Mouse (Mus musculus): ENCODE data around the gene C1qtnf7.

The C1qtnf7 gene

DNA sequence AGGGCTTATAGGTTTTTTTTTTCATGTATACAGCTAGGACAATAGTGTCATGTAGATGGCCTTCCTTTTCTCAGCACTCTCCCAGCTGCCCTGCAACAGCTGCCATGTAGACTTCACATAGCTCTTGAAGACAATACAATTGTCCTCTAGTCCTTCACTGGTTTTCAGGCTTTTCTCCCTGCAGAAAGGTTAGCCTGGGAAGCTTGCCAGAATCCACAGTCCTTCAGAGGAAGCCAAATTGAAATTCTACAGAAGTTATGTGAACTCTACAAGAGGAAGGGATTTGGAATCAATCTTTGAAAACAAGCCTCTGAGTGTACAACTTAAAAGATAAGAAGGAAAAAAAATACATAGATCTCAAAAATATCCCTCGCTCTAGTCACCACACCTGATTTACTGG is 94.4 kb downstream of the C1qtnf7 start:
- no peak for DNase-seq (ENCODE audit: low spot score in 2 of 2)

DNA sequence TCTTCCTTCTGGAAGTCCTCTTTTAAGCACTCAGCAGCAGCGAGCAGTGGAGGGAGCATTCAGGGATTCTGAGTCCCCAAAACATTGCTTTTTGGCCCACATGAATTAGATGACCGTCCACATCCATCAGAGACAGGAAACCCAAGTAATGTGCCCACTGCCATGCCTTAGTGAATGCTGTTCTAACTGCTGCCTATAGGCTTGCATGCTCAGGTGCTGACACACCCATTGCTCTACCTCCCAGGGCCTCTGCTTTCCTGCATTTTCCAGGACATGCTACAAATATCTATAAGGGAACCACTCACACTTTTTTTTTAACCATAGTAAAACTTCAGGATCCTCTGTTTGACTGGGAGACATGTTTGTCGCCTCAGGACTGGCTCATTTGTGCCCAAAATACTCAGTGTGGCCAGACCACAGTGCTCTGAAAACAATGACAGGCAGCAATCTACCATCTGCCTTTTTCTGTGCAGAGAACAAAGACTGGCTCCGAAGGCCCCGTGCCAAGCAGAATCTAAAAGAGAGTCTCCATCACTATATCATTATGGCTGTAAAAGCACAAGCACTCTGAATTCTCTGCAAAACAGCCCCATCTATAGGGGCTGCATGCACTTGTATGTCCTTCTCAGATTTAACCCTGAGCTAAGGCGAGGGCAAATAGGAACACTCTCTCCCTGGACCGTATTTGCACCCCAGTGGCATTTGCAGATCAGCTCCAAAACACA is 106.4 kb downstream of the C1qtnf7 start:
- DNase-seq (ENCODE audit: low spot score in 2 of 2), result no peak

GRCm38 (mm10) chr5:43625407-43625806 is 110.1 kb downstream of the C1qtnf7 start:
- no peak for DNase-seq (ENCODE audit: low spot score in 2 of 2)

DNA sequence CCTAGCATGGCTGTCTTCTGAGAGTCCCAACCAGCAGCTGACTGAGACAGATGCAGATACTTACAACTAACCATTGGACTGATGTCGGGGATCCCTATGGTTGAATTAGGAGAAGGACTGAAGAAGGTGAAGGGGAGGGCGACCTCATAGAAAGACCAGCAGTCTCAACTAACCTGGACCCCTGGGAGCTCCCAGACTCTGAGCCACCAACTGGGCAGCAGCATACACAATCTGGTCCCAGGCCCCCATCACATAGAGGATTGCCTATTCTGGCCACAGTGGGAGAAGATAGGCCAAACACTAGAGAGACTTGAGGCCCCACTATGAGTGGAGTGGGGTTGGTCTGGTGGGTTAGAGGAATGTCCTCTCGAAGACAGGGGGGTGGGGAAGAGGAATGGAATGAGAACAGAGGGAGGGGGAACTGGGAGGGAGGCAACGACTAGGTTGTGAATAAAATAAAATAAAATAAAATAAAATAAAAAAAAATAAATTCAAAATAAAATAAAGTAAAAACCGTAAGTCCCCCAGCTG is 118.8 kb downstream of the C1qtnf7 start:
- DNase-seq (ENCODE audit: low spot score in 2 of 2), result no peak

- DNase-seq (ENCODE audit: low spot score in 2 of 2), result no peak
These were observed 119.3 kb downstream of the C1qtnf7 start for GRCm38 (mm10) chr5:43634602-43635081.

GRCm38 (mm10) chr5:43645020-43645419 is 129.7 kb downstream of the C1qtnf7 start:
- no peak for DNase-seq (ENCODE audit: low spot score in 2 of 2)

GRCm38 (mm10) chr5:43647098-43647774 is 131.9 kb downstream of the C1qtnf7 start:
- DNase-seq (ENCODE audit: low spot score in 2 of 2), result no peak

- no peak for DNase-seq (ENCODE audit: low spot score in 2 of 2)
These were observed 146.2 kb downstream of the C1qtnf7 start for GRCm38 (mm10) chr5:43661498-43661897.

- no peak for DNase-seq (ENCODE audit: low spot score in 2 of 2)
These were observed 146.9 kb downstream of the C1qtnf7 start, which contains the start of gene Cc2d2a for GRCm38 (mm10) chr5:43661997-43662961. Cc2d2a (plus strand) TSS chr5:43662346.

- no peak for DNase-seq (ENCODE audit: low spot score in 2 of 2)
These were observed 148.2 kb downstream of the C1qtnf7 start for GRCm38 (mm10) chr5:43663531-43663930.

- no peak for DNase-seq (ENCODE audit: low spot score in 2 of 2)
These were observed 149.8 kb downstream of the C1qtnf7 start for GRCm38 (mm10) chr5:43665144-43665543.

Data from spleen, postnatal 10 days (tissue).